Mouse (Mus musculus): ENCODE data around the gene Acsbg1. TPM values are rescaled to one million over a fixed set of nuclear protein-coding genes. Genes with fewer than 3 reads are reported as not detected.

Acsbg1 gene
- polyA plus RNA-seq, 1 experiment, result not detected

DNA sequence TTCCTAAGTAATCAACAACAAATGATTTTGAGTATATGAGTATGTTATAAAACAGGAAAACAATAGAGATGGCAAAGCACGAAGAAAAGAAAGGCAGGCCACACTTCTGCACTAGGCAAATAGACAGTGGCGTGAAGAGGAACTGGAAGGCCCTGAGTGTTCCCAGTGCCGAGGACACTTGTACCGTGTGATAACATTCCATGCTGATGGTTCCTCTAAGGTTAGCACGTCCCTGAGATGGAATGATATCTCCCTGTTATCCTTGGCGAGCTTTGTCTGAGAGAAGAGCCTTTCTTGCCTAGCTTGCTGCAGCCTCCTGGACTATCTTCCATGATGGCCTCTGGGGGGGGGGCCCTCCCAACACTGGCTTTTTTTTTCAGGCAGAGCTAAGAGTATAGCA is 2.9 kb downstream of the Acsbg1 start:
- Histone ChIP-seq H3K27ac (ENCODE audit: control insufficient read depth, insufficient read depth, low read depth, low read length, poor library complexity) (no peak overlapping the region), H3K4me3 (replicated peaks; ENCODE audit: control insufficient read depth, low read depth, low read length) (no peak overlapping the region), H3K4me1 (ENCODE audit: control insufficient read depth, insufficient read depth, low read length) (no peaks in the 10 kb centered on the region)
- WGBS, result 76% methylated on average over 6 of the region's 6 CpGs
- no peak for TF ChIP-seq POLR2A (IDR thresholded peaks at IDR 0.05; ENCODE audit: borderline replicate concordance, control insufficient read depth, low read depth, low read length)
- no peak for TF ChIP-seq CTCF (IDR thresholded peaks at IDR 0.05; ENCODE audit: control insufficient read depth, insufficient read depth, low read length)

DNA sequence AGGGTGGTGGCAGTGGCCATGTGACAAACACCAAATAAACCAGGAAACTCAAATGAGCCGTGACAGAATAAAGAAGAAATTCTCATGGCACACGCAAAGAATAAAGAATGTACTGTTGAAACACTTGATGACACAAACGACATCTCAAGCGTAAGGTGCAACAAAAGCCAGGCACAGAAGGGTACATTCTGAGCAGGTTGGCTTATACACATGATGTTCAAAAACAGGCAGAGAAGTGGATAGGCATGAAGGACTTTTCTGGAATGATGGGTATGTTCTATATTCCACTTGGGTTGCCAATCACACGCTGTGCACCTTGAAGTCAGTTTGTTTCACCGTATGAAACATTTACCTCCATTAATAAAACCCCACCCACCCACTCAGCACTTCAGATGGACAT is 5.3 kb downstream of the Acsbg1 start:
- Histone ChIP-seq H3K4me3 (replicated peaks; ENCODE audit: control insufficient read depth, low read depth, low read length) (no peak overlapping the region), H3K27ac (ENCODE audit: control insufficient read depth, insufficient read depth, low read depth, low read length, poor library complexity) (no peak overlapping the region), H3K4me1 (ENCODE audit: control insufficient read depth, insufficient read depth, low read length) (no peaks in the 10 kb centered on the region)
- whole genome bisulfite sequencing, result 83% methylated on average over 6 of the region's 6 CpGs
- TF ChIP-seq CTCF (IDR thresholded peaks at IDR 0.05; ENCODE audit: control insufficient read depth, insufficient read depth, low read length), result no peak
- no peak for TF ChIP-seq POLR2A (IDR thresholded peaks at IDR 0.05; ENCODE audit: borderline replicate concordance, control insufficient read depth, low read depth, low read length)

- TF ChIP-seq POLR2A (IDR thresholded peaks at IDR 0.05; ENCODE audit: borderline replicate concordance, control insufficient read depth, low read depth, low read length), result no peak
- no peak for TF ChIP-seq CTCF (IDR thresholded peaks at IDR 0.05; ENCODE audit: control insufficient read depth, insufficient read depth, low read length)
- Histone ChIP-seq H3K4me1 (ENCODE audit: control insufficient read depth, insufficient read depth, low read length) (no peaks in the 10 kb centered on the region), H3K27ac (ENCODE audit: control insufficient read depth, insufficient read depth, low read depth, low read length, poor library complexity) (no peak overlapping the region), H3K4me3 (replicated peaks; ENCODE audit: control insufficient read depth, low read depth, low read length) (no peak overlapping the region)
- 65% methylated on average over 2 of the region's 2 CpGs for WGBS
Measured at GRCm38 (mm10) chr9:54655846-54656245, 5.8 kb downstream of the Acsbg1 start.

- 65% methylated on average over 2 of the region's 2 CpGs for WGBS
- no peak overlapping the region for H3K27ac ChIP-seq (ENCODE audit: control insufficient read depth, insufficient read depth, low read depth, low read length, poor library complexity)
- H3K4me1 ChIP-seq (ENCODE audit: control insufficient read depth, insufficient read depth, low read length), result no peaks in the 10 kb centered on the region
- TF ChIP-seq POLR2A (IDR thresholded peaks at IDR 0.05; ENCODE audit: borderline replicate concordance, control insufficient read depth, low read depth, low read length) (no peak), CTCF (IDR thresholded peaks at IDR 0.05; ENCODE audit: control insufficient read depth, insufficient read depth, low read length) (no peak)
- no peak overlapping the region for H3K4me3 ChIP-seq (replicated peaks; ENCODE audit: control insufficient read depth, low read depth, low read length)
Measured at GRCm38 (mm10) chr9:54652778-54653177, 8.9 kb downstream of the Acsbg1 start.

DNA sequence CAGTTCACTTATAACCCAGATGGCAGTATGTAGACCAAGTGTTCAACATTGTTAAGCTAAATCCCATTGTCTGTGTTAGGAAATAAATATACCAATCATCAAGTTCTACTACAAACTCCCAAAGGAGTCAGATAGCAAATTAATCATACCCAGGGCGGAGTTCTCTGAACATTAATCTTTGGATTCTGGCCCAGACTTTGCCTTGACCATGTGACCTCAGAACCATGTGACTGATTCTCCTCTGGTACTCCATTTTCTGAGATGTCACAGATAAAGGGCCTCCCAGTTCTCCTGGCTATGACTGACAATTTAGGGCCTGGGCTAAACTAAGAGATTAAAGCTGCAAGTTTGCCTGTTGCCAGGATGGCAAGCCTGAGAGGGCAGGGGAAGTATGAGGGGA is 12.3 kb downstream of the Acsbg1 start:
- H3K4me3 ChIP-seq (replicated peaks; ENCODE audit: control insufficient read depth, low read depth, low read length), result no peak overlapping the region
- no peak overlapping the region for H3K27ac ChIP-seq (ENCODE audit: control insufficient read depth, insufficient read depth, low read depth, low read length, poor library complexity)
- 67% methylated on average over 1 of the region's 1 CpGs for WGBS
- TF ChIP-seq CTCF (IDR thresholded peaks at IDR 0.05; ENCODE audit: control insufficient read depth, insufficient read depth, low read length) (no peak), POLR2A (IDR thresholded peaks at IDR 0.05; ENCODE audit: borderline replicate concordance, control insufficient read depth, low read depth, low read length) (no peak)
- H3K4me1 ChIP-seq (ENCODE audit: control insufficient read depth, insufficient read depth, low read length), result no peaks in the 10 kb centered on the region; the same call in 1 of the 2 replicates

GRCm38 (mm10) chr9:54647456-54647855 is 14.2 kb downstream of the Acsbg1 start:
- Histone ChIP-seq H3K4me3 (replicated peaks; ENCODE audit: control insufficient read depth, low read depth, low read length) (no peak overlapping the region), H3K27ac (ENCODE audit: control insufficient read depth, insufficient read depth, low read depth, low read length, poor library complexity) (no peak overlapping the region), H3K4me1 (ENCODE audit: control insufficient read depth, insufficient read depth, low read length) (no peaks in the 10 kb centered on the region; the same call in 1 of the 2 replicates)
- WGBS, result 37% methylated on average over 2 of the region's 2 CpGs
- TF ChIP-seq POLR2A (IDR thresholded peaks at IDR 0.05; ENCODE audit: borderline replicate concordance, control insufficient read depth, low read depth, low read length) (no peak), CTCF (IDR thresholded peaks at IDR 0.05; ENCODE audit: control insufficient read depth, insufficient read depth, low read length) (no peak)

GRCm38 (mm10) chr9:54646252-54646651 is 15.4 kb downstream of the Acsbg1 start:
- TF ChIP-seq CTCF (IDR thresholded peaks at IDR 0.05; ENCODE audit: control insufficient read depth, insufficient read depth, low read length), result no peak
- no peaks in the 10 kb centered on the region; the same call in 1 of the 2 replicates for H3K4me1 ChIP-seq (ENCODE audit: control insufficient read depth, insufficient read depth, low read length)
- H3K4me3 ChIP-seq (replicated peaks; ENCODE audit: control insufficient read depth, low read depth, low read length), result no peak overlapping the region
- 60% methylated on average over 9 of the region's 9 CpGs for WGBS
- H3K27ac ChIP-seq (ENCODE audit: control insufficient read depth, insufficient read depth, low read depth, low read length, poor library complexity), result no peak overlapping the region

- 70% methylated on average over 6 of the region's 6 CpGs for WGBS
- Histone ChIP-seq H3K4me1 (ENCODE audit: control insufficient read depth, insufficient read depth, low read length) (no peaks in the 10 kb centered on the region; the same call in 1 of the 2 replicates), H3K27ac (ENCODE audit: control insufficient read depth, insufficient read depth, low read depth, low read length, poor library complexity) (no peak overlapping the region), H3K4me3 (replicated peaks; ENCODE audit: control insufficient read depth, low read depth, low read length) (no peak overlapping the region)
- TF ChIP-seq CTCF (IDR thresholded peaks at IDR 0.05; ENCODE audit: control insufficient read depth, insufficient read depth, low read length) (no peak), POLR2A (IDR thresholded peaks at IDR 0.05; ENCODE audit: borderline replicate concordance, control insufficient read depth, low read depth, low read length) (no peak)
Measured at GRCm38 (mm10) chr9:54645530-54645929, 16.1 kb downstream of the Acsbg1 start.

DNA sequence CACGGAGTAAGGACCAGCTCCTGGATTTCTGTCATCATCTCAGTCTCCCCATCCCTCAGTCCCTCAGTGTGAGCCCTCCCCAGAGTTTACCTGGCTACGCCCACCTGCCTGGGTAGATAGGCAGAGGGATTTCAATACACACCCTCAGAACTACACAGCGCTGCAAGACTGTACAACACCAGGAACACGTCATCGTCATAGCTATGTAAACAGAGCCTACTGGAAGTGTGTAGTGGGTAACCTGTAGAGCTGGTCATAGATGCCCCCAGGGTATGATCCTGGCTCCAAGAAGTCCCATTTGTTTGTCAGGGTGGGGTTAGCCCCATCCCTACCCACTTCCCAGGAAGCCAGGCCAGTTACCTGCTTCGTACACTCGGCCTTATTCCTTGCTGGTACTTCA is 18.5 kb downstream of the Acsbg1 start:
- TF ChIP-seq POLR2A (IDR thresholded peaks at IDR 0.05; ENCODE audit: borderline replicate concordance, control insufficient read depth, low read depth, low read length) (no peak), CTCF (IDR thresholded peaks at IDR 0.05; ENCODE audit: control insufficient read depth, insufficient read depth, low read length) (no peak)
- H3K27ac ChIP-seq (ENCODE audit: control insufficient read depth, insufficient read depth, low read depth, low read length, poor library complexity), result no peak overlapping the region
- WGBS, result 90% methylated on average over 7 of the region's 7 CpGs

More for the DNA sequence above, 18.5 kb downstream of the Acsbg1 start:
- Histone ChIP-seq H3K4me1 (ENCODE audit: control insufficient read depth, insufficient read depth, low read length) (no peaks in the 10 kb centered on the region; the same call in 1 of the 2 replicates), H3K4me3 (replicated peaks; ENCODE audit: control insufficient read depth, low read depth, low read length) (no peak overlapping the region)
